Mouse (Mus musculus) neural tube, embryonic 15.5 days (tissue): ENCODE data around the gene Tph1. TPM values are rescaled to one million over a fixed set of nuclear protein-coding genes. Genes with fewer than 3 reads are reported as not detected.

Experiments used
- ATAC-seq: fragments of 200-750 bp; cut with Nextera tagmentation; 2 replicates; pipeline ENCODE4 v1.8.0; 2017; ENCODE audit warnings: mild to moderate bottlenecking, moderate TSS enrichment, moderate library complexity; ENCODE audit not compliant: low FRiP score
- H3K27ac ChIP-seq: fragments of 300-500 bp; sonication (generic); replicated peaks from 2 replicates; pipeline ENCODE4 v1.5.1; 2015; ENCODE audit warnings: mild to moderate bottlenecking, inconsistent platforms
- H3K27me3 ChIP-seq: fragments of 300-500 bp; sonication (generic); replicated peaks from 2 replicates; pipeline ENCODE4 v1.6.1; 2015; ENCODE audit warnings: inconsistent platforms
- H3K36me3 ChIP-seq: fragments of 300-500 bp; sonication (generic); 2 replicates; pipeline ENCODE4 v1.6.1; 2015; ENCODE audit warnings: inconsistent platforms
- H3K4me1 ChIP-seq: fragments of 300-500 bp; sonication (generic); 2 replicates; pipeline ENCODE4 v1.6.1; 2015; ENCODE audit warnings: inconsistent platforms
- H3K4me2 ChIP-seq: fragments of 300-500 bp; sonication (generic); 2 replicates; pipeline ENCODE4 v1.6.1; 2015; ENCODE audit warnings: inconsistent platforms, mild to moderate bottlenecking, moderate library complexity
- H3K4me3 ChIP-seq: fragments of 300-500 bp; sonication (generic); replicated peaks from 2 replicates; pipeline ENCODE4 v1.5.1; 2015; ENCODE audit warnings: mild to moderate bottlenecking, inconsistent platforms
- H3K9ac ChIP-seq: fragments of 300-500 bp; sonication (generic); replicated peaks from 2 replicates; pipeline ENCODE4 v1.6.1; 2015; ENCODE audit warnings: mild to moderate bottlenecking, inconsistent platforms
- H3K9me3 ChIP-seq: fragments of 300-500 bp; sonication (generic); replicated peaks from 2 replicates; pipeline ENCODE4 v1.6.1; 2016; ENCODE audit warnings: inconsistent platforms
- WGBS: fragments of 180-500 bp; shearing (Covaris S2); methylation state at CpG from one replicate; pipeline ENCODE4 v1.1.7; 2015; ENCODE audit warnings: mixed read lengths; 5-methylcytosine and 5-hydroxymethylcytosine counted together
- polyA plus RNA-seq: library from polyadenylated mRNA; unstranded; fragments of >200 nt; fragmentation: Nextera tagmentation; extraction: Ambion mirVana; gene quantifications from 2 replicates; pipeline ENCODE4 v1.2.1, GENCODE M21; 2015

The Tph1 gene
- 0.64 TPM in 1 of 2 replicates, not detected in the other for polyA plus RNA-seq

DNA sequence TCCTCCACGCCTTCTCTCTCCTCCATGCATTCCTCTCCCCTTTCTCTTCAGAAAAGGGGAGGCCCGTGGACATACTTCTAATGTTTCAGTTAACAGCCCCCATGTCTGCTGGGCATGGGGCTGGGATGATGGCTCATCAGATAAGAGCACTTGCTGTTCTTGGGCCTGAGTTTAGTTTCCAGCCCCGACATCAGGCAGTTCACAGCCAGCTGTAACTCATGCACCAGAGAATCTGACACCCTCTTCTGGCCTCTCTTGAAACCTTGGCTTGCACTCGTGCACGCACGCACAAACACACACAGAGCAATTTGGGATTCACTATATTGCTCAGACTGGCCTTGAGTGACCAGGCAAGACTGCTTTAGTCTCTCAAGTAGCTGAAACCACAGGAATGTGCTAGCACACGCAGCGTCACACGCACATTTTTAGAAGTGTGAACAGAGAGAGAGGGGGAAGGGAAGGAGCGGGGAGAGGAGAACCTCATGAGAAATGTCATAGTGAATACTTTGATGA lies at the start of gene Tph1:
Tph1 (minus strand) TSS at position 378 of the 513 bp plus-strand sequence.
- no peak for ATAC-seq
- Histone ChIP-seq H3K9ac (no peak within 1 kb of the TSS), H3K4me3 (no peak within 1 kb of the TSS), H3K4me1 (peaks cover 6% of the 10 kb centered on the region; the same call in 1 of the 2 replicates), H3K4me2 (no peak within 1 kb of the TSS), H3K27ac (no peak within 1 kb of the TSS), H3K27me3 (no peaks in the 10 kb centered on the region), H3K36me3 (no peaks in the 10 kb centered on the region), H3K9me3 (no peaks in the 10 kb centered on the region)
- WGBS: 73% methylated on average over 10 of the region's 10 CpGs

DNA sequence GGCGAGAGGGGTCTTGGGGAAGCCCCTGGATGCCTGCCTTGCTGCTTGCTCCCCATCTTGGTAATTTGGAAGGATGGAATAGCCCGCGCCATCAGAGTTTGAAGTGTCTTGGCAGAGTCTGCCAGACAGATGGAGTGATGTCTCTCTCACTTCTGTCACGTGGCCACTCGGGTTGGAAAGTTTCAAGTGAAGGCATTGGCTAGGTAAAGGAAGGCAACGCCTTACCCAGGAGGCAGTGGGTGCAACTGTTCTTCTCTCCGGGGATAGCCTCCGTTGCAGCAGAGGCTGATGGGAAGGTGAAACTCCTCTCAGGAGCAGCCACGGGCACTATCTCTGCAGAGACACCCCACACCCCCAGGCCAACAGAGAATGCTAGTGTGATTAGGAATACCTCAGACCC lies 48.1 kb upstream of the Tph1 start:
- Histone ChIP-seq H3K27ac (no peak overlapping the region), H3K9me3 (no peaks in the 10 kb centered on the region), H3K4me1 (no peaks in the 10 kb centered on the region), H3K9ac (no peak overlapping the region), H3K4me2 (no peak overlapping the region), H3K4me3 (no peak overlapping the region), H3K36me3 (no peaks in the 10 kb centered on the region), H3K27me3 (no peaks in the 10 kb centered on the region)
- WGBS: 86% methylated on average over 9 of the region's 9 CpGs
- ATAC-seq: no peak

GRCm38 (mm10) chr7:46719526-46719925 lies 47.2 kb upstream of the Tph1 start:
- H3K27me3 ChIP-seq: no peaks in the 10 kb centered on the region
- WGBS: 81% methylated on average over 7 of the region's 7 CpGs
- no peaks in the 10 kb centered on the region for H3K4me1 ChIP-seq
- H3K9me3 ChIP-seq: no peaks in the 10 kb centered on the region
- no peak for ATAC-seq
- no peak overlapping the region for H3K4me2 ChIP-seq
- no peak overlapping the region for H3K4me3 ChIP-seq
- no peaks in the 10 kb centered on the region for H3K36me3 ChIP-seq
- H3K27ac ChIP-seq: no peak overlapping the region
- H3K9ac ChIP-seq: no peak overlapping the region

GRCm38 (mm10) chr7:46718591-46719270 lies 46.4 kb upstream of the Tph1 start:
- no peak; the same call in 1 of the 2 replicates for ATAC-seq
- no peaks in the 10 kb centered on the region for H3K9me3 ChIP-seq
- H3K27ac ChIP-seq: no peak overlapping the region
- no peak overlapping the region for H3K4me3 ChIP-seq
- no peaks in the 10 kb centered on the region for H3K4me1 ChIP-seq
- H3K9ac ChIP-seq: no peak overlapping the region
- no peaks in the 10 kb centered on the region for H3K36me3 ChIP-seq
- no peaks in the 10 kb centered on the region for H3K27me3 ChIP-seq
- H3K4me2 ChIP-seq: no peak overlapping the region
- WGBS: 83% methylated on average over 7 of the region's 7 CpGs

DNA sequence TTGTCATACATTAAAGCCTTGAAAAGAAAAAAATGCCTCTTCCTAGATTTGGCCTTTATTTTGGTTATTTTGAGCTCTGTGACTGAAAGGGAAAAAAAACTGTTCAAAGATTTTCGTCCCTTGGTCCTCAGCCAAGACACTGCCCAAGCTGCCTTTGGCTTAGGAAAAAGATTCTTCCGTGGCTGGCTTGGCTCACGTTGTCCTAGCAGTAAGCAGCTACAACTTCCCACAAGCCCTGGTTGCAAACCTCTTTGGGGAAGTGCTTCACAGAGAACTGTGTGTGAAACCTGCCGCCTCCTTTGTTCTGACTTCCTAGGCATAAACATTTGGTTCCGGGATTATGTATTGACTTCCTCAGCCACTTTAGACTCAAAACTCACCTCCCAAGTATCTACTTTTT lies 44.6 kb upstream of the Tph1 start:
- no peak for ATAC-seq
- WGBS: 63% methylated on average over 5 of the region's 5 CpGs
- Histone ChIP-seq H3K27ac (no peak overlapping the region), H3K4me2 (no peak overlapping the region), H3K4me3 (no peak overlapping the region), H3K27me3 (no peaks in the 10 kb centered on the region), H3K9me3 (no peaks in the 10 kb centered on the region), H3K36me3 (no peaks in the 10 kb centered on the region), H3K4me1 (no peaks in the 10 kb centered on the region), H3K9ac (no peak overlapping the region)

DNA sequence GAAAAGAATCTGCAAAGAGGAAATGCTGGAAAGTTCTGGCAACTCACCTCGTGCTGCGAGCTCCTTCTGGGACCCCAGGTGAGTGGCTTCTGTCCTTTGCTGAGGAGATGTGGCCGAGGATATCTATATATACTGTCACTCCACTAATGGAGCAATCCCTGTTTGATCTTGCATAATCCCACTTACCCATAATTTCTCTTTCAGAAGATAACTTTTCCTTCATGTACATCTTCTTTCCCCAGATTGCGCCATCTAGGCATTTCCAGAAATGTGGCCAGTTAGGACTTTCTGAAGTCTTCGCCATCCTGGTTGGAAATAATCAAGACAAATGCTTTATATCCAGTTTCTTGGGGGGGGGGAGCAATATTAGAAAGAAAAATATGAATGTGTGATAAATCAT lies 43.3 kb upstream of the Tph1 start, which contains the start of gene Saa3:
Saa3 (minus strand) TSS at position 101 of the 400 bp plus-strand sequence.
- Histone ChIP-seq H3K4me1 (no peaks in the 10 kb centered on the region), H3K36me3 (no peaks in the 10 kb centered on the region), H3K4me2 (no peak within 1 kb of the TSS), H3K27me3 (no peaks in the 10 kb centered on the region), H3K9me3 (no peaks in the 10 kb centered on the region), H3K4me3 (no peak within 1 kb of the TSS), H3K9ac (no peak within 1 kb of the TSS), H3K27ac (no peak within 1 kb of the TSS)
- 85% methylated on average over 5 of the region's 5 CpGs for WGBS
- no peak for ATAC-seq

DNA sequence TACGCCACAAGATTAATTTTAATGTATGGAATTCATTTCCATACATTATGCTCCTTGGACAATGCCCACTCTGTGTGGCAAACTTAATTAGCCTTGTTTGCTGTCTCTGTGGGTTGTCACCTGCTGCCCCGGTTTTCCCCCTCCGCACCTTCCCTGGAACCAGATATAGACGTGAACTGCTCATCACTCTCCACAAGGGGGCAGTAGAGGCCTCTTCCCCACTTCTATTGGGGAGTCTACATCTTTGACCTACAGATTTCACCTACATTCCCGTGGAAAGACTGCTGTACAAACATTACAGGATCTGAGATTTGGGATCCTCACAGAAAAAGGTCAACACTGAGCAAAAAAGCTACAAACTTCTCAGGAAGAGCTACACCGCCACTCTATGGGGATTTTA lies 42.2 kb upstream of the Tph1 start:
- H3K27ac ChIP-seq: no peak overlapping the region
- no peaks in the 10 kb centered on the region for H3K9me3 ChIP-seq
- 34% methylated on average over 6 of the region's 6 CpGs for WGBS
- no peak overlapping the region for H3K9ac ChIP-seq
- H3K27me3 ChIP-seq: no peaks in the 10 kb centered on the region
- no peak for ATAC-seq
- H3K4me3 ChIP-seq: no peak overlapping the region
- H3K4me1 ChIP-seq: peaks cover 3% of the 10 kb centered on the region
- H3K36me3 ChIP-seq: no peaks in the 10 kb centered on the region
- no peak overlapping the region for H3K4me2 ChIP-seq

DNA sequence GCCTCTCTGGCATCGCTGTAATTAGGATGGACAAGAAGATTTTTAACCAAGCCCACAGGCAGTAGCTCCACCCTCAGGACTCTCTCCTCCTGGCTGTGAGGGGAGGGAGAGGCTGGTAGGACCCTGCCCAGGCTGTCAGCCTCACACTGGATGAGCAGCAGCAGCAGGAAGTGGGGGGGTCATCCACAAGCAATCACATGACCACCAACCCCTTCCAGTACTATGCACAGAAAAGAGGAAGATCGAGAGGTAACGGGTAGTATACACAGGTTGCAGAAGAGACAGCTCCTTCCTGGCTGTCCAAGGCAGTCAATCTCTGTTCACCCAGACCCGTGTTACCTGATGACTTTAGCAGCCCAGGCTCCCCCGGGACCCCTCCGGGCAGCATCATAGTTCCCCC lies 39.9 kb upstream of the Tph1 start:
- ATAC-seq: no peak
- Histone ChIP-seq H3K36me3 (0 out of 2 replicates have a peak, but pooled peaks cover 4% of the 10 kb centered on the region), H3K9ac (no peak overlapping the region), H3K27me3 (no peaks in the 10 kb centered on the region), H3K27ac (no peak overlapping the region), H3K4me3 (no peak overlapping the region), H3K9me3 (no peaks in the 10 kb centered on the region), H3K4me1 (peaks cover 8% of the 10 kb centered on the region), H3K4me2 (no peak overlapping the region)
- WGBS: 75% methylated on average over 6 of the region's 6 CpGs

GRCm38 (mm10) chr7:46710390-46710844 lies 38.1 kb upstream of the Tph1 start, which contains the start of gene Saal1:
Gene Saal1 (minus strand): TSS chr7:46710680.
- Histone ChIP-seq H3K9ac (peak within 1 kb of the TSS; percentile 73), H3K4me2 (peak within 1 kb of the TSS; percentile 61), H3K36me3 (peaks cover 19% of the 10 kb centered on the region), H3K27me3 (no peaks in the 10 kb centered on the region), H3K4me1 (peaks cover 8% of the 10 kb centered on the region), H3K9me3 (no peaks in the 10 kb centered on the region), H3K4me3 (peak within 1 kb of the TSS; percentile 86), H3K27ac (peak within 1 kb of the TSS; percentile 84)
- WGBS: under 1% methylated on average over 38 of the region's 38 CpGs
- peak; percentile 97 for ATAC-seq

- H3K9me3 ChIP-seq: no peaks in the 10 kb centered on the region
- no peaks in the 10 kb centered on the region for H3K4me1 ChIP-seq
- H3K27me3 ChIP-seq: no peaks in the 10 kb centered on the region
- H3K36me3 ChIP-seq: peaks cover 86% of the 10 kb centered on the region
- ATAC-seq: no peak
- WGBS: 93% methylated on average over 6 of the region's 6 CpGs
- H3K27ac ChIP-seq: no peak overlapping the region
- no peak overlapping the region for H3K9ac ChIP-seq
- H3K4me2 ChIP-seq: no peak overlapping the region
- no peak overlapping the region for H3K4me3 ChIP-seq
Measured at GRCm38 (mm10) chr7:46700521-46701025, 28.2 kb upstream of the Tph1 start.

DNA sequence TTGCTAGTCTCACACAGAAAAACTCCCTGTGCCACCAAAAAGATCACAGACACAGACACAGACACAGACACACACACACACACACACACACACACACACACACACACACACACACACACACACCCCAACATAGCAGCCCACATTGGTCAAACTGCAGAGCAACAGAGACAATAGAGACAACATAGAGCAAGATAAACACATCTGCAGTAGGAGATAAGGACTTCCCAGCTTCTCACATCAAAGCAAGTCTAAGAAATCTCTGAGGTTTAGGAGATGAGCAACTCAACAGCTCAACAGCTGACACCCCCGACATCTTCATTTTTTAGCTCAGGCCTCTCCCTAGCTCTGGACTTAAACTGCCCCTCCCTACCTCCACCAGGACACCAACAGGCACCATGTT lies 24.4 kb upstream of the Tph1 start:
- 85% methylated on average over 1 of the region's 1 CpGs for WGBS
- no peak for ATAC-seq
- no peak overlapping the region for H3K4me2 ChIP-seq
- peaks cover 65% of the 10 kb centered on the region for H3K36me3 ChIP-seq
- H3K27me3 ChIP-seq: no peaks in the 10 kb centered on the region
- H3K9me3 ChIP-seq: no peaks in the 10 kb centered on the region
- no peak overlapping the region for H3K9ac ChIP-seq
- H3K27ac ChIP-seq: no peak overlapping the region
- H3K4me3 ChIP-seq: no peak overlapping the region
- no peaks in the 10 kb centered on the region for H3K4me1 ChIP-seq

- 90% methylated on average over 5 of the region's 5 CpGs for WGBS
- H3K4me2 ChIP-seq: no peak overlapping the region
- H3K27me3 ChIP-seq: no peaks in the 10 kb centered on the region
- H3K27ac ChIP-seq: no peak overlapping the region
- H3K9ac ChIP-seq: no peak overlapping the region
- ATAC-seq: no peak
- H3K9me3 ChIP-seq: no peaks in the 10 kb centered on the region
- H3K4me3 ChIP-seq: no peak overlapping the region
- peaks cover 26% of the 10 kb centered on the region for H3K36me3 ChIP-seq
- H3K4me1 ChIP-seq: no peaks in the 10 kb centered on the region
Measured at GRCm38 (mm10) chr7:46686827-46687226, 14.5 kb upstream of the Tph1 start.
